Mouse (Mus musculus) thymus, adult 2 months (tissue): ENCODE measurements around the gene Gm20388. TPM values are rescaled to one million over a fixed set of nuclear protein-coding genes. Genes with fewer than 3 reads are reported as not detected.

Experiments used
- DNase-seq: peaks from one replicate; pipeline ENCODE4 v3.0.0; 2021
- H3K27ac ChIP-seq: fragments of 200-500 bp; 2 replicates; pipeline ENCODE4 v1.5.1; 2012; ENCODE audit warnings: low read length, control low read depth; ENCODE audit not compliant: control insufficient read depth, insufficient read depth
- H3K27me3 ChIP-seq: fragments of 200-500 bp; 2 replicates; pipeline ENCODE4 v1.6.1; 2012; ENCODE audit warnings: mild to moderate bottlenecking, low read length, moderate library complexity, mixed read lengths; ENCODE audit not compliant: control insufficient read depth, insufficient read depth
- H3K36me3 ChIP-seq: fragments of 200-500 bp; 2 replicates; pipeline ENCODE4 v1.6.1; 2012; ENCODE audit warnings: mild to moderate bottlenecking, low read length, moderate library complexity; ENCODE audit not compliant: control insufficient read depth, insufficient read depth
- H3K4me1 ChIP-seq: fragments of 200-500 bp; replicated peaks from 2 replicates; pipeline ENCODE4 v1.6.1; 2012; ENCODE audit warnings: low read length; ENCODE audit not compliant: control insufficient read depth, insufficient read depth
- H3K4me3 ChIP-seq: fragments of 200-500 bp; 2 replicates; pipeline ENCODE4 v1.5.1; 2012; ENCODE audit warnings: mild to moderate bottlenecking, low read length, control low read depth, moderate library complexity; ENCODE audit not compliant: control insufficient read depth, insufficient read depth
- CTCF ChIP-seq: fragments of 200-500 bp; IDR thresholded peaks from 2 replicates; pipeline ENCODE4 v1.5.1; 2012; ENCODE audit warnings: mild to moderate bottlenecking, control low read depth, low read length, moderate library complexity, borderline replicate concordance; ENCODE audit not compliant: control insufficient read depth, poor library complexity, insufficient read depth; ENCODE audit errors: extremely low read depth
- POLR2A ChIP-seq: fragments of 200-500 bp; IDR thresholded peaks from 2 replicates; pipeline ENCODE4 v1.6.1; 2012; ENCODE audit warnings: mild to moderate bottlenecking, low read length, control low read depth, moderate library complexity; ENCODE audit not compliant: control insufficient read depth, poor library complexity, insufficient read depth; ENCODE audit errors: extremely low read depth
- WGBS: fragments of 180-500 bp; shearing (Covaris S2); methylation state at CpG from one replicate; pipeline ENCODE4 v1.1.7; 2018; 5-methylcytosine and 5-hydroxymethylcytosine counted together
- polyA plus RNA-seq: library from polyadenylated mRNA; depleted of rRNA; stranded (reverse); fragments of >200 nt; gene quantifications from 2 replicates; pipeline ENCODE4 v1.2.3, GENCODE M21; 2012

The Gm20388 gene
- polyA plus RNA-seq, 1 experiment, result 103 TPM

GRCm38 (mm10) chr8:120037611-120038010, 127.0 kb downstream of the Gm20388 start:
- no peak overlapping the region for H3K4me3 ChIP-seq
- H3K36me3 ChIP-seq, result no peaks in the 10 kb centered on the region
- DNase-seq, result no peak
- TF ChIP-seq POLR2A, result no peak
- TF ChIP-seq CTCF, result no peak
- no peaks in the 10 kb centered on the region for H3K27me3 ChIP-seq
- no peak overlapping the region for H3K27ac ChIP-seq
- peaks cover 25% of the 10 kb centered on the region for H3K4me1 ChIP-seq
- 93% methylated on average over 8 of the region's 8 CpGs for WGBS

- Histone ChIP-seq H3K27me3 (no peaks in the 10 kb centered on the region), H3K36me3 (no peaks in the 10 kb centered on the region), H3K27ac (no peak overlapping the region), H3K4me1 (peaks cover 14% of the 10 kb centered on the region), H3K4me3 (no peak overlapping the region)
- DNase-seq, result no peak
- WGBS, result 97% methylated on average over 12 of the region's 12 CpGs
- TF ChIP-seq POLR2A (no peak), CTCF (no peak)
Measured at GRCm38 (mm10) chr8:120038741-120039140, 128.1 kb downstream of the Gm20388 start.

- 94% methylated on average over 11 of the region's 11 CpGs for WGBS
- Histone ChIP-seq H3K4me3 (no peak overlapping the region), H3K36me3 (no peaks in the 10 kb centered on the region), H3K27me3 (no peaks in the 10 kb centered on the region), H3K4me1 (peaks cover 8% of the 10 kb centered on the region), H3K27ac (no peak overlapping the region)
- TF ChIP-seq POLR2A (no peak), CTCF (no peak)
- DNase-seq, result no peak
Measured at GRCm38 (mm10) chr8:120039313-120039919, 128.8 kb downstream of the Gm20388 start.

- Histone ChIP-seq H3K27ac (no peak overlapping the region), H3K4me3 (no peak overlapping the region), H3K27me3 (no peaks in the 10 kb centered on the region), H3K4me1 (peaks cover 11% of the 10 kb centered on the region), H3K36me3 (no peaks in the 10 kb centered on the region)
- peak; percentile 27 for DNase-seq
- no peak for TF ChIP-seq POLR2A
- no peak for TF ChIP-seq CTCF
- 8% methylated on average over 1 of the region's 1 CpGs for WGBS
Measured at GRCm38 (mm10) chr8:120040861-120041260, 130.2 kb downstream of the Gm20388 start.

GRCm38 (mm10) chr8:120042542-120043312, 132.1 kb downstream of the Gm20388 start:
- H3K27ac ChIP-seq, result no peak overlapping the region
- no peaks in the 10 kb centered on the region for H3K27me3 ChIP-seq
- no peak for DNase-seq
- no peak overlapping the region for H3K4me3 ChIP-seq
- WGBS, result 95% methylated on average over 10 of the region's 10 CpGs
- H3K4me1 ChIP-seq, result peaks cover 11% of the 10 kb centered on the region
- no peaks in the 10 kb centered on the region for H3K36me3 ChIP-seq
- TF ChIP-seq POLR2A, result no peak
- no peak for TF ChIP-seq CTCF

GRCm38 (mm10) chr8:120044907-120045306, 134.3 kb downstream of the Gm20388 start:
- no peak overlapping the region for H3K4me3 ChIP-seq
- DNase-seq, result no peak
- TF ChIP-seq CTCF (no peak), POLR2A (no peak)
- H3K27me3 ChIP-seq, result no peaks in the 10 kb centered on the region
- 95% methylated on average over 8 of the region's 8 CpGs for WGBS
- no peak overlapping the region for H3K27ac ChIP-seq
- H3K36me3 ChIP-seq, result no peaks in the 10 kb centered on the region
- peaks cover 21% of the 10 kb centered on the region for H3K4me1 ChIP-seq

GRCm38 (mm10) chr8:120045471-120045870, 134.8 kb downstream of the Gm20388 start:
- no peaks in the 10 kb centered on the region for H3K27me3 ChIP-seq
- 63% methylated on average over 5 of the region's 5 CpGs for WGBS

More at GRCm38 (mm10) chr8:120045471-120045870, 134.8 kb downstream of the Gm20388 start:
- TF ChIP-seq POLR2A (no peak), CTCF (no peak)
- no peak for DNase-seq
- no peak overlapping the region for H3K4me3 ChIP-seq
- no peaks in the 10 kb centered on the region for H3K36me3 ChIP-seq
- H3K27ac ChIP-seq, result no peak overlapping the region
- H3K4me1 ChIP-seq, result peaks cover 26% of the 10 kb centered on the region
